Mouse (Mus musculus) embryonic fibroblast, embryonic 13.5 days (primary cell): Measurements from ENCODE around the gene Nt5c.

Source experiments
- CTCF ChIP-seq: IDR thresholded peaks from 2 replicates; pipeline ENCODE4 v1.5.1; 2011; ENCODE audit warnings: mild to moderate bottlenecking, control low read depth, low read length, moderate library complexity, borderline replicate concordance; ENCODE audit not compliant: insufficient read depth
- POLR2A ChIP-seq: IDR thresholded peaks from 2 replicates; pipeline ENCODE4 v1.6.1; 2011; ENCODE audit warnings: low read depth, mild to moderate bottlenecking, control low read depth, low read length, moderate library complexity

DNA sequence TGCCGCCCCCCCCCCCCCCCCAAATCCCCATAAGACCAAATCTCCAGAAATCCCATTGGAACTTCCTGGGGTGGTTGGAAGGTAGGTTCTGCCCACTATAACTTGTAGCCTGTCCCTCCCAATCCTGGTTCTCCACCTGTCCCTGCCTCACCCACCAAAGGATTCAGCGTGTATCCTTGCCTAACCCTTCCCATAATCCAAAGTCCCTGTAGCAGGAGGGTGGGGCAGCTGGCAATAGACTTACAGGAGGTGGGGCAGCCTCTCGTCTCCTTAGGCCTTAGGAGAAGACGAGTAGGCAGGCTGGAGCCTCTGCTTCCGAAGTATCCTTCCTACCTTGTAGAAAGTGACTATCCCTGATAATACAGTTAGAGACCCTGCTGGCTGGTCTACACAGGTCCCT is 35.5 kb downstream of the Nt5c start:
- TF ChIP-seq POLR2A (no peak), CTCF (no peak)
